Mouse (Mus musculus) CH12.LX (cell line): ENCODE measurements around the gene Dph6. TPM values are rescaled to one million over a fixed set of nuclear protein-coding genes. Genes with fewer than 3 reads are reported as not detected.
"Not testable (repeated sequence)": the region's sequence is repeated elsewhere in the genome, so short reads cannot be mapped to it uniquely, and the experiment has no call there.

Experiments used
- DNase-seq: peaks from one replicate; pipeline ENCODE4 v3.0.0-alpha.2; 2013; ENCODE audit errors: extremely low read depth
- H3K27ac ChIP-seq: 2 replicates; pipeline ENCODE4 v1.5.1; 2012; ENCODE audit warnings: low read depth, mild to moderate bottlenecking, control low read depth, moderate library complexity; ENCODE audit not compliant: insufficient read depth
- H3K27me3 ChIP-seq: replicated peaks from 2 replicates; pipeline ENCODE3; 2012; ENCODE audit warnings: inconsistent platforms
- H3K36me3 ChIP-seq, 2 experiments: replicated peaks in 1 of 2; 2 replicates each; pipeline versions ENCODE3 to v1.6.1; 2012; ENCODE audit warnings: inconsistent platforms in 1 of 2, low read length in 1 of 2, mild to moderate bottlenecking in 1 of 2, mixed read lengths in 1 of 2, moderate library complexity in 1 of 2; ENCODE audit not compliant: control insufficient read depth in 1 of 2, insufficient read depth in 1 of 2
- H3K4me1 ChIP-seq, 2 experiments: 2 replicates each; pipeline ENCODE4 v1.6.1; 2012; ENCODE audit warnings: inconsistent platforms in 1 of 2, moderate library complexity in 1 of 2; ENCODE audit not compliant: insufficient read depth in 2 of 2, control insufficient read depth in 1 of 2
- H3K4me2 ChIP-seq: 2 replicates; pipeline ENCODE4 v1.6.1; 2012; ENCODE audit warnings: low read depth, mild to moderate bottlenecking, control low read depth; ENCODE audit not compliant: poor library complexity, insufficient read depth, severe bottlenecking
- H3K4me3 ChIP-seq, 3 experiments: fragments of 150-350 bp in 1 of 3; sonication (generic) in 1 of 3; replicated peaks in 1 of 3; 2 replicates each; pipeline versions ENCODE3 to v1.5.1; 2011 to 2012; ENCODE audit warnings: low read depth in 2 of 3, low read length in 2 of 3, mild to moderate bottlenecking in 2 of 3, moderate library complexity in 2 of 3, control low read depth in 1 of 3, improper control_type of control experiment in 1 of 3, inconsistent platforms in 1 of 3, mixed read lengths in 1 of 3; ENCODE audit not compliant: poor library complexity in 1 of 3
- H3K79me2 ChIP-seq: replicated peaks from 2 replicates; pipeline ENCODE4 v1.6.1; 2012; ENCODE audit warnings: mild to moderate bottlenecking, moderate library complexity; ENCODE audit not compliant: control insufficient read depth, poor library complexity, insufficient read depth, severe bottlenecking; ENCODE audit errors: extremely low read depth
- H3K9ac ChIP-seq: 2 replicates; pipeline ENCODE4 v1.6.1; 2012; ENCODE audit warnings: low read depth, mild to moderate bottlenecking, control low read depth, moderate library complexity; ENCODE audit not compliant: insufficient read depth
- H3K9me3 ChIP-seq: replicated peaks from 2 replicates; pipeline ENCODE3; 2012; ENCODE audit warnings: low read length, inconsistent platforms, mixed read lengths
- CHD1 ChIP-seq: IDR thresholded peaks from 2 replicates; pipeline ENCODE4 v1.6.1; 2012; ENCODE audit warnings: low read depth, low read length, improper control_type of control experiment, inconsistent platforms
- CHD2 ChIP-seq: IDR thresholded peaks from 2 replicates; pipeline ENCODE4 v1.6.1; 2011; ENCODE audit warnings: low read length, improper control_type of control experiment
- IRF4 ChIP-seq: IDR thresholded peaks from 2 replicates; pipeline ENCODE4 v1.6.1; 2014; ENCODE audit warnings: low read depth, mild to moderate bottlenecking, inconsistent platforms, low read length, improper control_type of control experiment
- JUN ChIP-seq: IDR thresholded peaks from 2 replicates; pipeline ENCODE4 v1.6.1; 2011; ENCODE audit warnings: low read depth, mild to moderate bottlenecking, low read length, improper control_type of control experiment, moderate library complexity; ENCODE audit not compliant: insufficient read depth
- KAT2A ChIP-seq: IDR thresholded peaks from 2 replicates; pipeline ENCODE4 v1.6.1; 2012; ENCODE audit warnings: low read length, improper control_type of control experiment, inconsistent platforms; ENCODE audit not compliant: insufficient replicate concordance
- MAZ ChIP-seq: IDR thresholded peaks from 2 replicates; pipeline ENCODE4 v1.6.1; 2012; ENCODE audit warnings: low read depth, mild to moderate bottlenecking, inconsistent platforms, low read length, improper control_type of control experiment, moderate library complexity
- MEF2A ChIP-seq: IDR thresholded peaks from 2 replicates; pipeline ENCODE4 v1.6.1; 2014; ENCODE audit warnings: low read depth, mild to moderate bottlenecking, inconsistent platforms, low read length, improper control_type of control experiment, borderline replicate concordance
- MXI1 ChIP-seq: IDR thresholded peaks from 2 replicates; pipeline ENCODE4 v1.6.1; 2011; ENCODE audit warnings: mild to moderate bottlenecking, low read depth, low read length, improper control_type of control experiment
- MYC ChIP-seq: IDR thresholded peaks from 2 replicates; pipeline ENCODE4 v1.6.1; 2011; ENCODE audit warnings: low read depth, mild to moderate bottlenecking, improper control_type of control experiment, low read length
- NELFE ChIP-seq: IDR thresholded peaks from 2 replicates; pipeline ENCODE4 v1.6.1; 2011; ENCODE audit warnings: low read depth, low read length, improper control_type of control experiment
- NRF1 ChIP-seq: IDR thresholded peaks from 2 replicates; pipeline ENCODE4 v1.6.1; 2014; ENCODE audit warnings: low read depth, mild to moderate bottlenecking, inconsistent platforms, low read length, improper control_type of control experiment, moderate library complexity
- PAX5 ChIP-seq: IDR thresholded peaks from 2 replicates; pipeline ENCODE4 v1.6.1; 2012; ENCODE audit warnings: low read length, inconsistent platforms, mixed read lengths
- POLR2A ChIP-seq: IDR thresholded peaks from 2 replicates; pipeline ENCODE4 v1.6.1; 2011; ENCODE audit warnings: low read depth, mild to moderate bottlenecking, improper control_type of control experiment, low read length
- RAD21 ChIP-seq: IDR thresholded peaks from 2 replicates; pipeline ENCODE4 v1.6.1; 2011; ENCODE audit warnings: low read depth, mild to moderate bottlenecking, low read length, improper control_type of control experiment, moderate library complexity
- RCOR1 ChIP-seq: conservative IDR thresholded peaks from 2 replicates; pipeline ENCODE4 v1.6.1; 2012; ENCODE audit warnings: low read depth, mild to moderate bottlenecking, inconsistent platforms, low read length, improper control_type of control experiment
- SIN3A ChIP-seq: IDR thresholded peaks from 2 replicates; pipeline ENCODE4 v1.6.1; 2012; ENCODE audit warnings: low read length, improper control_type of control experiment, inconsistent platforms
- SMC3 ChIP-seq: IDR thresholded peaks from 2 replicates; pipeline ENCODE4 v1.6.1; 2011; ENCODE audit warnings: low read depth, low read length, improper control_type of control experiment
- TCF12 ChIP-seq: IDR thresholded peaks from 2 replicates; pipeline ENCODE4 v1.6.1; 2014; ENCODE audit warnings: low read depth, mild to moderate bottlenecking, inconsistent platforms, low read length, improper control_type of control experiment
- UBTF ChIP-seq: IDR thresholded peaks from 2 replicates; pipeline ENCODE4 v1.6.1; 2012; ENCODE audit warnings: low read depth, mild to moderate bottlenecking, inconsistent platforms, low read length, improper control_type of control experiment, moderate library complexity
- USF2 ChIP-seq: conservative IDR thresholded peaks from 2 replicates; pipeline ENCODE4 v1.6.1; 2011; ENCODE audit warnings: low read depth, low read length, improper control_type of control experiment
- ZKSCAN1 ChIP-seq: IDR thresholded peaks from 2 replicates; pipeline ENCODE4 v1.6.1; 2012; ENCODE audit warnings: low read depth, inconsistent platforms, low read length, improper control_type of control experiment, borderline replicate concordance
- ZMIZ1 ChIP-seq: IDR thresholded peaks from 2 replicates; pipeline ENCODE4 v1.6.1; 2012; ENCODE audit warnings: low read depth, mild to moderate bottlenecking, inconsistent platforms, low read length, improper control_type of control experiment
- ZNF384 ChIP-seq: IDR thresholded peaks from 2 replicates; pipeline ENCODE4 v1.6.1; 2012; ENCODE audit warnings: low read depth, low read length, improper control_type of control experiment, inconsistent platforms
- dilution Hi-C: fragments of 300-500 bp; cut with MboI; formaldehyde crosslinking; loops from 2 replicates; pipeline ENCODE4 v1.14.3; 2020; ENCODE audit warnings: low sequenced_read_pairs; ENCODE audit not compliant: extremely low pct_unique_long_range_greater_than_20kb, extremely low pct_ligation_motif_present
- in situ Hi-C: fragments of 300-500 bp; cut with MboI; formaldehyde crosslinking; loops from 3 replicates; pipeline ENCODE4 v1.14.3; 2019; ENCODE audit warnings: low sequenced_read_pairs, low pct_ligation_motif_present, low pct_unique_long_range_greater_than_20kb, mixed read lengths
- polyA plus RNA-seq: library from polyadenylated mRNA; unstranded; fragments of >175 nt; gene quantifications from 2 replicates; pipeline ENCODE4 v1.2.1, GENCODE M21; 2012; ENCODE audit warnings: low read depth; ENCODE audit not compliant: insufficient read length
- total RNA-seq, 2 experiments: library from RNA; depleted of rRNA; stranded (reverse); fragments of 300-350 nt in 1 of 2; fragments of >200 nt in 1 of 2; gene quantifications; 2 replicates each; pipeline ENCODE4 v1.2.3; 2012 to 2014

Gene Dph6
- total and polyA plus RNA-seq, 3 experiments: 11.1 to 25.2 (median 18.3) TPM

DNA sequence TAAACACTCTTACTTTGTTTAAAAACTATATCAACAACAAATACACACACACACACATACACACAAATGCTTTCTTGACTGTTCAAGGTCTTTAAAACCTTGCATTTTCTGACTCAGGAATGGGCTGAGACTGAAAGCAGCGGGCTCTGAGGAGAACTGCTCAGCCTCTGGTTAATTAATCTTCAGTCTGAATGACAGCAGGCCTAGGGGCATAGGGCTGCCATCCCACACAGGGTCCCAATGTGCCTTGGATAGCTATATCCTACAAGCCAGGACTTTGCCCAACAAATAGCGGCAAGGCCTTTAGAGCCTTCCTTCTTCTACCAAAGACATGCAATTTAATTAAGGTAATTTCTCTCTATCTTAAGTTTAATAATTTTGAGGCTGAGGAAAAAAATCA, 43.2 kb downstream of the Dph6 start:
- Histone ChIP-seq H3K4me3 (no peak overlapping the region), H3K4me1 (peaks cover 0 to 3% of the 10 kb centered on the region in 2 experiments; a peak in 1 of 4 replicates), H3K27ac (no peak overlapping the region), H3K9ac (no peak overlapping the region), H3K79me2 (no peaks in the 10 kb centered on the region), H3K27me3 (no peaks in the 10 kb centered on the region), H3K4me2 (no peak overlapping the region), H3K36me3 (peaks cover 0 to 6% of the 10 kb centered on the region in 2 experiments), H3K9me3 (no peaks in the 10 kb centered on the region)
- in situ Hi-C loops (no loop called here), dilution Hi-C loops (no loop called here)
- DNase-seq: no peak
- TF ChIP-seq USF2 (no peak), SIN3A (no peak), MAZ (no peak), ZKSCAN1 (no peak), MEF2A (no peak), CHD2 (no peak), MYC (no peak), NELFE (no peak), PAX5 (no peak)

DNA sequence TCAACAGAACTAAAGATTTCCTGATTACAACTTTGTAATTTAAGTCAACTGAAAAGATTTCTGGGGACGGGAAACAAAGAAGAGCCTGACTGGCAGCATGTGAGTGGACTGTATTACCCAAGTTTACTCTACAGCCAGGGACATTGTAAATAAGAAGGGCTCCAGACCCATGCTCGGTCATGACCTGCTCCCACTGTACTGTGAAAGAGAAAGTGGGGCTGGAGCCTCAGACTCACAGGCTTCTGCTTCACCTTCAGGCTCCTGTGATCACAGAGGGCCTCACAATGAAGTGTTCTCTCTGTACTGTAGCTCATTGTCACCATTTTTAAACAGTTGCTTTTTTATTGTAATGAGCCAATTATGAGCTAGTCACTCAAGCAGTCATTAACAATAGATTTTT, 44.7 kb downstream of the Dph6 start:
- in situ Hi-C loops: no loop called here
- Histone ChIP-seq H3K27me3 (no peaks in the 10 kb centered on the region), H3K4me3 (no peak overlapping the region), H3K4me1 (peaks cover 0 to 3% of the 10 kb centered on the region in 2 experiments; a peak in 1 of 4 replicates), H3K79me2 (no peaks in the 10 kb centered on the region), H3K4me2 (no peak overlapping the region; the same call in 1 of the 2 replicates), H3K9ac (no peak overlapping the region), H3K27ac (no peak overlapping the region), H3K9me3 (no peaks in the 10 kb centered on the region), H3K36me3 (peaks cover 0 to 6% of the 10 kb centered on the region in 2 experiments)
- DNase-seq: no peak
- dilution Hi-C loops: no loop called here
- TF ChIP-seq MXI1 (no peak), KAT2A (no peak), SIN3A (no peak), RAD21 (no peak), POLR2A (no peak), USF2 (no peak), SMC3 (no peak), IRF4 (no peak), PAX5 (no peak), JUN (no peak), UBTF (no peak), ZMIZ1 (no peak), MEF2A (no peak), NRF1 (no peak), CHD1 (no peak), TCF12 (no peak), MYC (no peak), ZNF384 (no peak), RCOR1 (no peak)

- dilution Hi-C loops, H3K9ac ChIP-seq, H3K27me3 ChIP-seq, H3K9me3 ChIP-seq, H3K79me2 ChIP-seq, H3K4me2 ChIP-seq, DNase-seq, H3K27ac ChIP-seq, H3K36me3 ChIP-seq, H3K4me3 ChIP-seq, in situ Hi-C loops: not testable (repeated sequence)
- peaks cover 0 to 18% of the 10 kb centered on the region in 2 experiments; a peak in 2 of 4 replicates for H3K4me1 ChIP-seq
Observed at GRCm38 (mm10) chr2:114605202-114605601, 49.6 kb downstream of the Dph6 start.
